ENCODE assay signal across 7 mouse cellular contexts in the genomic region with DNA sequence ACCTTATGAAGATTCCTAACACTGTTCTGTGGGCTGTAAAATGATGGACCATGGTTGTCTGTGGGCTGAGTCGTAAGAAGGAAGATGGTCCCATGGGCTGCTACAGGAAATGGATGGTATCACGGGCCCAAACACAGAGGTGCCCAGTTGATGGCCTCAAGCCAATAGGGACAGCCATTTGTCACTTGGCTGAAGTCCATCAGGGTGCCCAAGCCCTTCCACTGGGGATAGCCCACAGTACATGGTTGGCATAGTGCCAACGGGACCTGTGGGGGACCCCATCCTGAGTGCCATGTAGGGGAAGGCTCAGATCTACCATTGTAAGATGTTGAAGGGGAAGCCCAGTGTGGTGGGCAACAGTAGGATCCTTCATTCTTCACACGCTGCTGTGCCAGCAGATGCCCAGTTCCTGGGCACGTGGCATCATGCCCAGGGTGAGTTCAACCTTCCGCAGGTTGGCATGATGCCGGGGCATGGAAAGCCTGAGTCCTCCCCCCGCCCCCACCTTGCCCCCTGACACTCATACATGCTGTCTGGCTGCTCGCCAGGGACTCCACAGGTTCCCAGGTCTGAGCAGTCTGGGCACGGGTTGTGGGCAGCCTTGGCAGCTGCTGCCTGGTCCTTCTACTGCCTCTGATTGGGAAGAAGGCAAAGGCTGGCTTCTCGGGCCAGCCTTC.
A peak's percentile ranks its signal among the peaks of the same experiment; 100 is the strongest.
DNase-seq lines count a peak whose midpoint lies in the region; ATAC-seq and TF ChIP-seq lines count a peak whose summit lies in the region.

No protein-coding gene starts in this region.

- H3K4me3 ChIP-seq in embryonic facial prominence, embryonic 13.5 days, result no peak overlapping the region
- no peak overlapping the region for H3K4me3 ChIP-seq in hindbrain, postnatal 0 days (ENCODE audit: low read length)
- H3K4me3 ChIP-seq in midbrain, embryonic 15.5 days, result no peak overlapping the region

- H3K27ac ChIP-seq in embryonic facial prominence, embryonic 13.5 days, result no peak overlapping the region
- 0 out of 2 replicates have a peak overlapping the region, but pooled peaks have one; percentile 8 for H3K27ac ChIP-seq in hindbrain, postnatal 0 days
- H3K27ac ChIP-seq in midbrain, embryonic 15.5 days, result peak overlapping the region; percentile 8; the same call in 1 of the 2 replicates

- H3K36me3 ChIP-seq in embryonic facial prominence, embryonic 13.5 days, result no peaks in the 10 kb centered on the region
- no peaks in the 10 kb centered on the region for H3K36me3 ChIP-seq in hindbrain, postnatal 0 days (ENCODE audit: insufficient read depth, low read length)
- no peaks in the 10 kb centered on the region for H3K36me3 ChIP-seq in midbrain, embryonic 15.5 days (replicated peaks)

- peak; percentile 73 for DNase-seq in right cerebral cortex, postnatal 4 days
- DNase-seq in right cerebral cortex, adult 2 months (ENCODE audit: low spot score in 2 of 2), result no peak
- peak; percentile 97 for DNase-seq in hindbrain, postnatal 0 days (ENCODE audit: low spot score)
- no peak for DNase-seq in urinary bladder, adult 2 months (ENCODE audit: low spot score)

- ATAC-seq in embryonic facial prominence, embryonic 13.5 days (ENCODE audit: insufficient number of reproducible peaks, insufficient read depth, low FRiP score, low TSS enrichment, low read depth), result no peak
- ATAC-seq in hindbrain, postnatal 0 days, result peak; percentile 89
- ATAC-seq in midbrain, embryonic 15.5 days (replicated peaks), result peak; percentile 75
- no peak for ATAC-seq in frontal cortex, adult (ENCODE audit: low TSS enrichment)

- peak overlapping the region; percentile 32; the same call in 1 of the 2 replicates for H3K9ac ChIP-seq in embryonic facial prominence, embryonic 13.5 days
- H3K9ac ChIP-seq in hindbrain, postnatal 0 days (replicated peaks; ENCODE audit: low read length), result no peak overlapping the region
- H3K9ac ChIP-seq in midbrain, embryonic 15.5 days, result no peak overlapping the region

- no peaks in the 10 kb centered on the region for H3K9me3 ChIP-seq in embryonic facial prominence, embryonic 13.5 days
- H3K9me3 ChIP-seq in hindbrain, postnatal 0 days (ENCODE audit: low read length), result no peaks in the 10 kb centered on the region
- H3K9me3 ChIP-seq in midbrain, embryonic 15.5 days, result no peaks in the 10 kb centered on the region

- no peak for TF ChIP-seq CTCF in hindbrain, postnatal 0 days (IDR thresholded peaks at IDR 0.05; ENCODE audit: low read depth)

- H3K4me2 ChIP-seq in embryonic facial prominence, embryonic 13.5 days, result no peak overlapping the region
- H3K4me2 ChIP-seq in hindbrain, postnatal 0 days (ENCODE audit: low read depth, low read length), result no peak overlapping the region
- H3K4me2 ChIP-seq in midbrain, embryonic 15.5 days, result no peak overlapping the region

- peaks cover 86% of the 10 kb centered on the region for H3K27me3 ChIP-seq in embryonic facial prominence, embryonic 13.5 days
- H3K27me3 ChIP-seq in hindbrain, postnatal 0 days (ENCODE audit: insufficient read depth, low read length), result peaks cover 13% of the 10 kb centered on the region; the same call in 1 of the 2 replicates
- peaks cover 50% of the 10 kb centered on the region for H3K27me3 ChIP-seq in midbrain, embryonic 15.5 days (replicated peaks)

- H3K4me1 ChIP-seq in embryonic facial prominence, embryonic 13.5 days, result peaks cover 28% of the 10 kb centered on the region
- H3K4me1 ChIP-seq in hindbrain, postnatal 0 days (ENCODE audit: insufficient read depth, low read length), result no peaks in the 10 kb centered on the region; the same call in 1 of the 2 replicates
- H3K4me1 ChIP-seq in midbrain, embryonic 15.5 days, result peaks cover 29% of the 10 kb centered on the region

- 89% methylated on average over 11 of the region's 11 CpGs for WGBS in embryonic facial prominence, embryonic 13.5 days
- 27% methylated on average over 11 of the region's 11 CpGs for WGBS in hindbrain, postnatal 0 days
- WGBS in midbrain, embryonic 15.5 days, result 67% methylated on average over 11 of the region's 11 CpGs

Comparison
In these comparisons a context has a peak if more than half of its experiments do, and no peak if none do; other contexts are left out.
1. DNase-seq: peak in right cerebral cortex, postnatal 4 days (single experiment) and hindbrain, postnatal 0 days (single experiment); none in right cerebral cortex, adult 2 months (0 of 2) and urinary bladder, adult 2 months (single experiment).
2. ATAC-seq: peak in hindbrain, postnatal 0 days (single experiment) and midbrain, embryonic 15.5 days (single experiment); none in embryonic facial prominence, embryonic 13.5 days (single experiment) and frontal cortex, adult (single experiment).